Comparison of ENCODE assay signal across 17 mouse cellular contexts in genomic region chr6:8893665-8894064, GRCm38 (mm10). TPM values are rescaled to one million over a fixed set of nuclear protein-coding genes. Genes with fewer than 3 reads are reported as not detected.
DNase-seq lines count a peak whose midpoint lies in the region; ATAC-seq lines count a peak whose summit lies in the region.
"Had no signal": no experiment of that assay in that cellular context is flagged by ENCODE, and none has a peak within 500 bp of the region (broad histone marks: within the 10 kb centered on the region; RNA-seq: fewer than 3 reads in every experiment).

No protein-coding gene starts in this region.

- H3K36me3 ChIP-seq in kidney, embryonic 14.5 days (ENCODE audit: control insufficient read depth, insufficient read depth, low read length), result no peaks in the 10 kb centered on the region
- H3K36me3 ChIP-seq in kidney, embryonic 15.5 days, result no peaks in the 10 kb centered on the region
- no peaks in the 10 kb centered on the region for H3K36me3 ChIP-seq in neural tube, embryonic 11.5 days (ENCODE audit: control insufficient read depth, insufficient read depth, low read length)
- no peaks in the 10 kb centered on the region for H3K36me3 ChIP-seq in neural tube, embryonic 15.5 days
- H3K36me3 ChIP-seq: G1E; heart, embryonic 15.5 days; limb, embryonic 15.5 days had no signal

- no peak overlapping the region for H3K4me3 ChIP-seq in kidney, embryonic 14.5 days (ENCODE audit: low read length)
- H3K4me3 ChIP-seq in kidney, embryonic 15.5 days (replicated peaks), result no peak overlapping the region
- no peak overlapping the region for H3K4me3 ChIP-seq in neural tube, embryonic 11.5 days (ENCODE audit: low read depth, low read length)
- no peak overlapping the region for H3K4me3 ChIP-seq in neural tube, embryonic 15.5 days (replicated peaks)
- H3K4me3 ChIP-seq: heart, embryonic 15.5 days; limb, embryonic 15.5 days had no signal

- no peaks in the 10 kb centered on the region; the same call in 1 of the 2 replicates for H3K9me3 ChIP-seq in kidney, embryonic 14.5 days (ENCODE audit: control insufficient read depth, low read length)
- H3K9me3 ChIP-seq in kidney, embryonic 15.5 days (replicated peaks), result no peaks in the 10 kb centered on the region
- no peaks in the 10 kb centered on the region for H3K9me3 ChIP-seq in neural tube, embryonic 11.5 days (ENCODE audit: control insufficient read depth, low read length)
- no peaks in the 10 kb centered on the region for H3K9me3 ChIP-seq in neural tube, embryonic 15.5 days (replicated peaks)
- H3K9me3 ChIP-seq: G1E; heart, embryonic 15.5 days; limb, embryonic 15.5 days had no signal

- DNase-seq in embryo, embryonic 10.5 days (ENCODE audit: low spot score), result peak; percentile 38
- no peak for DNase-seq in embryo, embryonic 9.5 days (ENCODE audit: extremely low spot score)
- DNase-seq in neural tube, embryonic 11.5 days (ENCODE audit: low spot score), result no peak
- no peak for DNase-seq in cerebellum, adult 11-12 months
- DNase-seq in urinary bladder, adult 2 months (ENCODE audit: low spot score), result no peak
- DNase-seq: cerebellum, adult 2 months; heart, adult 11 months; lung, postnatal 36 days; spleen, adult 18-20 months; thymus, postnatal 36 days had no signal

- no peaks in the 10 kb centered on the region for H3K4me1 ChIP-seq in kidney, embryonic 14.5 days (ENCODE audit: control insufficient read depth, insufficient read depth, low read length)
- no peaks in the 10 kb centered on the region for H3K4me1 ChIP-seq in kidney, embryonic 15.5 days
- H3K4me1 ChIP-seq in neural tube, embryonic 11.5 days (ENCODE audit: control insufficient read depth, insufficient read depth, low read length), result 0 out of 2 replicates have a peak, but pooled peaks cover 3% of the 10 kb centered on the region
- no peaks in the 10 kb centered on the region for H3K4me1 ChIP-seq in neural tube, embryonic 15.5 days
- H3K4me1 ChIP-seq: heart, embryonic 15.5 days; limb, embryonic 15.5 days had no signal

- 67% methylated on average over 4 of the region's 4 CpGs for WGBS in kidney, embryonic 14.5 days
- 66% methylated on average over 4 of the region's 4 CpGs for WGBS in kidney, embryonic 15.5 days
- WGBS in neural tube, embryonic 11.5 days, result 72% methylated on average over 4 of the region's 4 CpGs
- 74% methylated on average over 4 of the region's 4 CpGs for WGBS in neural tube, embryonic 15.5 days

- H3K27me3 ChIP-seq in kidney, embryonic 14.5 days (ENCODE audit: control insufficient read depth, insufficient read depth, low read length), result no peaks in the 10 kb centered on the region
- no peaks in the 10 kb centered on the region for H3K27me3 ChIP-seq in kidney, embryonic 15.5 days
- H3K27me3 ChIP-seq in neural tube, embryonic 11.5 days (ENCODE audit: control insufficient read depth, insufficient read depth, low read length), result no peaks in the 10 kb centered on the region
- H3K27me3 ChIP-seq in neural tube, embryonic 15.5 days (replicated peaks), result no peaks in the 10 kb centered on the region
- H3K27me3 ChIP-seq: heart, embryonic 15.5 days; limb, embryonic 15.5 days had no signal

- no peak overlapping the region for H3K27ac ChIP-seq in kidney, embryonic 14.5 days (ENCODE audit: low read depth, low read length)
- H3K27ac ChIP-seq in kidney, embryonic 15.5 days, result no peak overlapping the region
- H3K27ac ChIP-seq in neural tube, embryonic 11.5 days (ENCODE audit: low read depth, low read length), result no peak overlapping the region
- no peak overlapping the region for H3K27ac ChIP-seq in neural tube, embryonic 15.5 days (replicated peaks)
- H3K27ac ChIP-seq: heart, embryonic 15.5 days; hindbrain, embryonic 14.5 days; limb, embryonic 15.5 days had no signal

- no peak overlapping the region for H3K4me2 ChIP-seq in kidney, embryonic 14.5 days (replicated peaks; ENCODE audit: low read depth, low read length)
- no peak overlapping the region for H3K4me2 ChIP-seq in kidney, embryonic 15.5 days
- H3K4me2 ChIP-seq in neural tube, embryonic 11.5 days (ENCODE audit: low read depth), result no peak overlapping the region
- H3K4me2 ChIP-seq in neural tube, embryonic 15.5 days, result no peak overlapping the region
- H3K4me2 ChIP-seq: heart, embryonic 15.5 days; hindbrain, embryonic 14.5 days; limb, embryonic 15.5 days had no signal

- ATAC-seq in kidney, embryonic 14.5 days (ENCODE audit: low FRiP score, low TSS enrichment), result 0 out of 2 replicates have a peak, but pooled peaks have one; percentile 32
- ATAC-seq in kidney, embryonic 15.5 days (replicated peaks; ENCODE audit: low FRiP score), result no peak
- ATAC-seq in neural tube, embryonic 11.5 days (ENCODE audit: insufficient read depth, low FRiP score, low TSS enrichment), result 0 out of 2 replicates have a peak, but pooled peaks have one; percentile 31
- no peak for ATAC-seq in neural tube, embryonic 15.5 days (ENCODE audit: low FRiP score)

- H3K9ac ChIP-seq in kidney, embryonic 14.5 days (ENCODE audit: low read depth, low read length), result no peak overlapping the region
- H3K9ac ChIP-seq in kidney, embryonic 15.5 days, result no peak overlapping the region
- no peak overlapping the region for H3K9ac ChIP-seq in neural tube, embryonic 11.5 days (ENCODE audit: low read length)
- H3K9ac ChIP-seq in neural tube, embryonic 15.5 days (replicated peaks), result no peak overlapping the region
- H3K9ac ChIP-seq: heart, embryonic 15.5 days; hindbrain, embryonic 14.5 days; limb, embryonic 15.5 days had no signal

RNA-seq across cellular contexts. Expression of gene Nxph1, which starts 54.6 kb away (rescaled TPM):
- polyA plus RNA-seq in kidney, embryonic 14.5 days (2014; fragmentation: Nextera tagmentation; extraction: Ambion mirVana), result 0.11 and 0.14 TPM in 2 replicates
- polyA plus RNA-seq in kidney, embryonic 15.5 days (2015; fragmentation: Nextera tagmentation; extraction: Ambion mirVana), result 0.38 and 0.39 TPM in 2 replicates
- 9.4 and 9.7 TPM in 2 replicates for polyA plus RNA-seq in neural tube, embryonic 11.5 days (2014; fragmentation: Nextera tagmentation; extraction: Ambion mirVana)
- polyA plus RNA-seq in neural tube, embryonic 15.5 days (2015; fragmentation: Nextera tagmentation; extraction: Ambion mirVana), result 80.9 and 110 TPM in 2 replicates
- 0.44 and 0.52 TPM in 2 replicates for polyA plus RNA-seq in urinary bladder, adult 2 months (2012; rRNA removed)
- polyA plus RNA-seq: G1E had no signal

Comparison
In these comparisons a context has a peak if more than half of its experiments do, and no peak if none do; other contexts are left out.
1. ATAC-seq: peak in kidney, embryonic 14.5 days (single experiment) and neural tube, embryonic 11.5 days (single experiment); none in kidney, embryonic 15.5 days (single experiment) and neural tube, embryonic 15.5 days (single experiment).